Mouse (Mus musculus): Measurements from ENCODE around the gene Nos2. TPM values are rescaled to one million over a fixed set of nuclear protein-coding genes. Genes with fewer than 3 reads are reported as not detected.
"Not testable (repeated sequence)": the region's sequence is repeated elsewhere in the genome, so short reads cannot be mapped to it uniquely, and the experiment has no call there.

The Nos2 gene
- total RNA-seq, 2 experiments from 2014 or later: 1.7 to 2.7 TPM

DNA sequence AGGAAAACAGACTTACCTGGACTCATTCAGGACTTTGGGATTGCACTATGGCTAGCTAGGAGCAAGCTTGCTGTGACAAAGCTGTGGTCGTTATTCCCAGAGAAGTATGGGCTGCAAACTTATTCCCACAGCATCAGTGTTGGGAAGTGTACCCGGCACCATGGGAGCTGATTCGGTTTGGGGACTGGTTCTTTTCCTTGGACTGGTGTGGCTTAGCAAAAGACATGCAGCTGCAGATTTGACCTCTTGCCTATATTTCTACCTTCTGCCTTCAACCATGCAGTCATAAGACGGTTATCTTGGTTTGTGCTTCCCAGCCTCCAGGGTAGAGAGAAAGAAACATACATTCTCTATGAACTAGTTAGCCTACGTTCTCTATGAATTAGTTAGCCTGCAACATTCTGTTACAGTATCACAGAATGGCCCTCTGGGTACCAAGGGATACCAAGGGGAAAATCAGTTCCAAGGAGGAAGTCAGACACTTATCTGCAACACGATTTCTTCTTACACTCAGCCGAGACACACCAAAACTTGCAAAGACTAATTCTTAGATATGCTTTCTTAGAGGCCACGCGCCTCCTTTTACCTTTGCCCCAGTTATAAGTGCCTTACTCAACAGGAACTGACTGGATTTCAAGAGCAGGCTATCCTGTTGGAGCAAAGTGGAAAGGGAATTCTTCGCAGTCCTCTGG lies 65.9 kb downstream of the Nos2 start:
- no peak for DNase-seq (ENCODE audit: low spot score in 2 of 2)

DNA sequence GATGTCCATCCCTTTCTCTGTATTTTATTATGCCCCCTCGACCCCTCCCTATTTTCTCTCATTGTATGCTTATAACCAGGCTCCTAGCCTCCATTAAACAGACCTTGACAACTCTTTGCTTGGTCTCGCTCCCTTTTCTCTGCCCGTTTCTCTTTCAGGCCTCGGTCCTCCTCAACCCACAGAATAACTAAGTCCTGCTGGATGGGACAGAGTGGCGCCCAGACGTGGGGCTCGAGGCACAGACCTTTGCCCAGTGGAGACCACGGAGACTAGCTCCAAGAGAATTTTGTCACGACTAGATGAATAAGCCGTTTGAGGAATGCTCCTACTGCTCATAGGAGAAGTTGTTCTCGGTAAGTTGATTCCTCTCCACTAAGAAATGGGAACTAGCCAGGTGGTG lies 68.6 kb downstream of the Nos2 start:
- DNase-seq (ENCODE audit: low spot score in 2 of 2): not testable (repeated sequence)

DNA sequence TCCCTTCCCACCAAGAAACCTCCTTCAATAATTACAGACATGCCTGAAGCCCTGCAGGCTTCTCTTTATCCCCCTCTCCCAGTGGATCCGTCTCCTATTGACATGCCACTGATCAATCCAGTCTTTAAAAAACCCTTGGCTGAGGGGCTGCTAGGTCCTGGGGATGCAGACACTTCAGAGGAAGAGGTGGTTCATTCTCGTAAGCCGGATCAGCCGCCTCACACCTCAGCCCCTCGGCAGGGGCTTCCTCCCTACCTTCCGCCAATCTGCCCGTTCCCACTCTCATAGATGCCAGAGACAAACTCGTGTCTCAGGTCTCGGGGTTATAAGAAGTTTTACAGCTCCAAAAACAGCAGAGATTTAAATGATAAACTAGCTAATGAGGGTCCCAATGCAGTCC lies 69.5 kb downstream of the Nos2 start:
- DNase-seq (ENCODE audit: low spot score in 2 of 2): no peak

DNA sequence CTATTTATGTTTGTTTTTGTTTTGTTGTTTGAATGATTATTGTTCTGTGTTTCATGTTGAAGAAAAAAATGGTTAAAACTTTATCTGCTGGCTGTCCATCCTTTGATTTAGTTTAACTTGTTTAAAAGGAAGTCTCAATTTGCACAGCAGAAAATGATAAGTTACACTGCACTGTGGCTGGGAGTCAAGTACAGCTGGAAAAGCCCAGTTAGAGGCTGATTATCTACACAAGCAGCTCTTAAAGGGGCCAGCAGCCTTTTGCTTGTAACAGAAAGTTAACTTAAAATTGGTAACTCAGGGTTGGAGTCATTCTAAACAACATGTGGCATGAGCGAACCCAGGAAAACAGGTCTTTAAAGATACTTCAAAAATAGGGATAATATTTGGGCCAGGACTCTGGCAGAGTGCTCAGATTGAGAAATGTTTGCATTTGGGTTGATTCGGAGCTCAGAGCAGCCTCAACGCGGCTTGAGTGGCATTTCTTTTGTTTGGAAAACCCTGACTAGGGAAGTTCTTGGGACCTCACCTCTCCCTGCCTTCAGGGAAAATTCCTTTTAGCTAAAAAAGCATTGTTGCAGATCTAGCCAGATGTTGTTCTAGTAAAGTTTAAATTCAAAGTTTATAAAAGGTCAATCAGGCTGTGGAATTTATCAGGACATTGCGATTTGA lies 70.4 kb downstream of the Nos2 start:
- DNase-seq (ENCODE audit: low spot score in 2 of 2): not testable (repeated sequence)

DNA sequence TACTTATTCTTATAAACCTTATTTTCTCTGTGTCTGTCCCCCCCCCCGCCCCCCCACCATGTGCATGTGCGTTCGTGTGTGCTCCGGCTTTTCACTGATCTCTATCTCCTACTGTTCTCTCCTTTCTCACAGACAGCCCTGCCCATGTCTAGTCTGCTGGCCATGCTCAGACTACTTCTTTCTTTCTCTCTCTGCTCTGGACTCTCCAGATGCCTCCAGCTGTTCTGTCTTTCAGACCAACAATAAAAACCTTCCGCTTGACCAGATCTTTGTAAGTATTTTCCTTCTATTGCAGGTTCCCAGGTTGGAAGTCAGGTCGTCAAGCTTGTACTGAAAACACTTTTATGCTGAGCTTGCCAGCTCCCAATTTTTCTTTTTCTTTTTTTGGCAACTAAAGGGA lies 78.5 kb downstream of the Nos2 start:
- DNase-seq (ENCODE audit: low spot score in 2 of 2): no peak

DNA sequence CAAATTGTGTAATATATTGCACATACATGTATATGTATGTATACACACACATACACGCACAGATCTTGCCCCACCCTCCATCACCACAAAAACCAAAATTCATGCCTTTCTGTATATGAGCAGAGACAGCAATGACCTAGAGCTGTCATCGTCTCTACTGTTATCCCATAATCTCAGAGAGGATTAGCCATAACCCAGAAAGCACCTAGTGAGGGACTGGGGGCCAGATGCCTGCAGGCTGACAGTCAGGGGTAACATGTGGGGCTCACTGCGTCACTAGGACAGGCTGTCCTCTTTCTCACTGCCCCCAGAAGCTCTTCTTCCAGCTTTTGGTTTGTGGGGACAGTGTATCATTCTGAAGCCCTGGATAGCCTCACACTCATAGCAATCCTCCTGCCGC lies 81.3 kb downstream of the Nos2 start:
- DNase-seq (ENCODE audit: low spot score in 2 of 2): no peak

DNA sequence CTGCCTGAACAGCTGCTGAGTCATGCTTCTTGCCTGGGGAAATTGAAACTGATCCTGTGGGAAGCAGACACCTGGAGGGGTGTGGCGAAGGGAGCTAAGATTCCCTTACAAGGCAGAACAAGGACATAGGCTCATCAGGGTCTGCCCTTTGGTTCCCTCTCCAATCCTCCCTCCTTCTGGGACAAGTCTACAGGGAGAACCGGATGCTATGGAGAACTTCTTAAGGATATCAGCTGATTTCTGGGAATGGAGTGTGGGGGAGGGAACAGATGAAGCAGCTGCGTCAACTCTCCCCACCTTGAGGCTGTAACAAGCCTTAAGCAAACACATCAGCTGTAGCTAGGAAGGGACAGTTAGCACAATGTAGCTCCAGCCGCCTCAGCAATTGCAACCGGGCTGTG lies 82.0 kb downstream of the Nos2 start:
- no peak for DNase-seq (ENCODE audit: low spot score in 2 of 2)

DNA sequence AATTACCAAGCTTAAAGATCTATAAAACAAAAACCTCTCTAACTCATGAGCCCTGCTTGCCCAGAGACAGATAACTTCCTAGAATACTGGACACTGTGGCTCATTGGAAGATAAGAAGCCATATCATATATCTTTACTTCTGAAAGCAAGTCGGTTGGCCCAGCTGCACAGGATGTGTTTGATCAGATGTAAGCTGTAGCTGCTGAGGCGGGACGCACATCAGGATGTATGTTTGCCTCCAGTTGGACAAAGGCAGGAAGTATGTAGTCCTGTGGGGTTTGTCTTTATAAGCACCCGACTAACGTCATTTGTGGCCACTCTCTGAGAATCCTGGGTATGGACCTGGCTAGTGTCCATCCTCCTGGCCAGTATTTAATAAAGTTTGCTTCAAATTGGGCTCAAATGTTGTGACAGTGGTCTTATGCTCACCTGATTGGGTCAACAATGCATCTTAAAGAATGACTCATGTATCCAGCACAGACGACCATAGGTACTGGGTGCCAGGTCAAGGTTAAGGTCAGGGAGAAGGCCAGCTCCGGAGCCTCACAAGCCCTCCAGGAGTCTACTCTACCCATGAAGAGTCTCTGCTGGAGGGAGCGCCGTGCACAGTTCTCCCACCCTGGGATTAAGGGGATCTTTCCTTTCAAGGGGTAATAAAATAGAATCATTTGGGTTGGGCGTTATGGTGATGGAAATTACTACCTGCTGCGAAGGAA lies 82.6 kb downstream of the Nos2 start:
- DNase-seq (ENCODE audit: low spot score in 2 of 2): no peak

DNA sequence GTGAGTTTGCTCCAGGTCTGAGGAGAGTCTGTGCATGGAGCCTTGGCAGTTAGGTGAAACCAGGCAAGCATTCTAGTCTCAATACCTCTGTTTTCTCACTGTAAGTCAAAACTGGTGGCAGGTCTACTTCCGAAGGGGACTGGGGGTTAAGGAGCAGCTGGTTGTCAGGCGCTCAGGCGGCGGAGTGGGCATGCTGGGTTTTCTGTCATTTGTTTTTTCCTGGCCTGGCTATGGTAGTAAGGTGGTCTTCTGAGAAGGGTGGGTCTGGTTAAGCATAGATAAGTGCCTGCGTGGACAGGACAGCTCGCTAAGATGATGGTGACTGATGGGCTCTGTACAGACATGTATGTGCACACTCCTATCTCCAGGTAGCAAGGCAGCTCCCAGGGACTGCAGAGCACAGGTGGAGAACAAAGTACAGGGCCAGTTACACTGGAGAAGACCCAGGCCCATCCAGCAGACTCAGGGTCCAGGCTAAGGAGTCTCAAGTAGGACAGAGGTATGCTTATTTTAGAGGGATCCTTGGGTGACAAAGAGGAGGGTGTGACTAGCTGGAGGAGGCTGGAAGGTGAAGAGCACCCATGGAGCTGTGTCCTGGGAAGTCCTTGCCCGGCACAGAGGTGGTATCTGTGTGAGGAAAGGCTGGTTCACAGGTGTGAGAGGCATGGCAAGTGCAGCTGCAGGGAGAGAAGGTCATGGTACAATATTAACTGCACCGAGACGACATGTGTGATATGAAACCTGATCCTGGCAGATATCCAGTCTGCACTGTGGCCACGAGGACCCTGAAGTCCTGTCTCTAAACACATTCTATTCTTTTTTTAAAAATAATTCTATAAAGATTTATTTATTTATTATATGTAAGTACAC lies 83.4 kb downstream of the Nos2 start:
- DNase-seq (ENCODE audit: low spot score in 2 of 2): no peak

DNA sequence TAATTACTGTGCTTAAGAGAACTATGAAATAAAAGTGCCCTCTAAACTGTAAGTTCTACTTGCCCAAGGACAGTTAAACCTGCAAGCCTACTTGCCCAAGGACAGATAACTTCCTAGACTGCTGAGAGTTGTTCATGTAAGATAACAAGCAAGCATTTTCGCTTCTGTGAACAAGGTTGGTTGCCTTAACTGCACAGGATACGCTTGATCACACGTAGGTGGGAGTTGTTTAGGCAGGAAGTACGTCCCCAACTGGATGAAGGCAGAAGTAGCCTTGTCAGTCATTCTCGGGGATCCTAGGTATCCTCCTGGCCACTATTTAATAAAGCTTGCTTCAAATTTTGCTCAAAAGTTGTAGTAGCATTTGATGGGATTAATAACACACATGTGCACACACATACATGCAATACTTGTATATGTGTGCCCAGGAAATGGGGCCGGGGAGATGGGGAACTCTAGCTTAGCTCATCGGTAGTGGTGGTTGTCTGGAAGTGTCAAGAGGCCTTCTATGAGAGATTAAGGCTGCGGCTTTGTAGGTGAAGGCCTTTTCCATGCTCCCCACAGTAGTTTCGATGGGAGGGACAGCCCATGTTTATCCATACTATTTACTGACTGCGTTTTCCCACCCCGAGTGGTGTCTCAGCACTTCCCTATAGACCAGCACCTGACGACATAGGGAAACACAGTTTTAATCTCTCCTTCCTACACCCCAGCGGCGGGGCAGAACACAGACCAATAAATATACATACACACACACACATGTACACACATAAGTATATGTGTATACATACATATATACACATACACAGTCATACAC lies 85.2 kb downstream of the Nos2 start:
- DNase-seq (ENCODE audit: low spot score in 2 of 2): no peak

DNA sequence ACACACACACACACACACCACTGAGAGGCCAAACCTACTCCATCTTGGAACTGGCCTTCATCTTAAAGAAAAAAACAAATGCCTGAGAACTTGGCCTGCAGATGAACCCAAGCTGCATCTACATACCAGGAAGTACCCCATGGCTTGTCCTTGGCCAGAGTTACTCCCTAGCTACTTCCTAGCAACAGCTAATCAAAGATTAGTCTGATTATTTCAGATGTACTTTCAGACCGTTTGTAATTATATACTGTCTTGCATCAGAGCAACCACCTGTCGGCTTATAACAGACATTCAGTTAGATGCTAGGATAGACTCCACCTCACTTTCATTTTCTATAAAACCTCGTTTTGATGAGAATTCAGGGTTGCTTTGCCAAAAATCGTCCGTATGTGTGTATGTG lies 85.8 kb downstream of the Nos2 start:
- no peak for DNase-seq (ENCODE audit: low spot score in 2 of 2)

DNA sequence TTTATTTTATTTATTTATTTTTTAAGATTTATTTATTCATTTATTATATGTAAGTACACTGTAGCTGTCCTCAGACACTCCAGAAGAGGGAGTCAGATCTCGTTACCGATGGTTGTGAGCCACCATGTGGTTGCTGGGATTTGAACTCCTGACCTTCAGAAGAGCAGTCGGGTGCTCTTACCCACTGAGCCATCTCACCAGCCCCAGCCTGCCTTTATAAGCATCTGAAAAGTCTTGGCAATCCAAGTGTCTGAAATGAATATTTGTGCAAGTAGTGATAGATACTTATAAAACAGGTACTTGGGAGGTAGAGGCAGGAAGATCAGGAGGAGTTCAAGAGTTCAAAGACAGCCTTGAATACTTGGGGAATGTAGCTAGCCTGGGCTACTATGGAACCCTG lies 86.8 kb downstream of the Nos2 start:
- not testable (repeated sequence) for DNase-seq (ENCODE audit: low spot score in 2 of 2)

DNA sequence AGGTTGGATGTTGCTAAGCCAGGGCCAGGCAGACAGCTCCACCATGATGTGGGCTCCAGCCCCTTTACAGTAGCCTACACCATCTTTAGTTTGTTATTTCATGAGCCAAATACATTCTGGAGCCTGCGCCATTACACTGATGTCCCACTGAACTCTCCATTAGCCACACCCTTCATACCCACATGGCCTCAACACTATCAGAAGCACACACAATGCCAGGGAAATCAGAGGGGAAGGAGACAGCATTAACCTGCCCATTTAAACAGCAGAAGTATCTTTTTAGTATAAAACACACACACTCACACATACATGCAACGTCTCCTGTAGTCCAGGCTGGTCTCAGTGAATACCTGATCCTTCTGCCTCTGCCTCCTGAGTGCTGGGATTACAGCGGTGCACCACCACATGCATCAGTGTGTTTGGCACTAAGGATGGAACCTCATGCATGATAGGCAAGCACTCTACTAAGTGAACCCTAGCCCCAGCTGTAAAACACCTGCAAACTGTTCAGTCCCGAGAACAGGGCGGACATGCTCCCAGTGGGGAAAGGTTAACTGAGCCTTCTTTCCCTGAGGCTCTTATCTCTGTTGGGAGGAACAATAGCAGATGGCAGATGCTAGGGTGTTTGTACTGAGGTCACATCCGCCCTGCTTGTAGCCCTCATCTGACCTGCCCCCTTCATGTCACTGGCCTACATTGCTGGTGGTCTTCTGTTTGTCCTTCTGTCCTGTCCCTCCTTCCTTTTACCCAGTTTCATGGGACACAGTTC lies 87.6 kb downstream of the Nos2 start:
- no peak for DNase-seq (ENCODE audit: low spot score in 2 of 2)

DNA sequence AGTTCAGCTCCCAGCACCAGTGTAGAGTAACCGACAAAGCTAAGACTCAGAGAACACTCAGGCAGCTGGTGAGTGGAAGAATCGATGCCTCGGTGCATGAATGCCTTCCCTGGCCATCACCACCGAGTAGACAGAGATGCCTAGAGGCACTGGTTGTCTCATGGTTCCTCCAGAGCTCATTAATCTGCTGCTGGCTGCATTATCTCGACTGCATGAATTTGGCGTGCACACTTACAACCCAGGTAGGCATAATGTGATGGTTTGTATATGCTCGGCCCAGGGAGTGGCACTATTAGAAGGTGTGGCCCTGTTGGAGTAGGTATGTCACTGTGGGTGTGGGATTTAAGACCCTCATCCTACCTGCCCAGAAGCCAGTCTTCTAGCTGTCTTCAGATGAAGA lies 88.3 kb downstream of the Nos2 start:
- no peak for DNase-seq (ENCODE audit: low spot score in 2 of 2)

Other genes with a start within 250 kb of the Nos2 start
- 10 to 100 TPM; 43.9 to 44.0 TPM for gene Nlk, start 223.4 kb upstream of the Nos2 start, total RNA-seq (2021)
- gene Ccnq, start 169.1 kb upstream of the Nos2 start, total RNA-seq (2021): 10 to 100 TPM; 46.8 to 50.9 TPM
- gene Lyrm9, start 94.2 kb upstream of the Nos2 start, total RNA-seq (2021): 10 to 100 TPM; 24.2 to 28.6 TPM
- 10 to 100 TPM; 32.6 to 57.1 TPM for gene Lgals9, start 64.2 kb downstream of the Nos2 start, total RNA-seq (2021)
- gene Ksr1, start 225.6 kb downstream of the Nos2 start, total RNA-seq (2021): 10 to 100 TPM; 16.0 to 16.9 TPM